Mouse (Mus musculus): ENCODE results near the gene Gm21958. TPM values are rescaled to one million over a fixed set of nuclear protein-coding genes. Genes with fewer than 3 reads are reported as not detected.

Gm21958 gene
- polyA plus RNA-seq (2015; fragmentation: Nextera tagmentation; extraction: Ambion mirVana) = 1.1 and 1.3 TPM in 2 replicates

GRCm38 (mm10) chr3:54714253-54714652 is at the start of gene Gm21958:
Gm21958 (minus strand) TSS chr3:54714353.
- no peaks in the 10 kb centered on the region for H3K9me3 ChIP-seq
- peaks cover 81% of the 10 kb centered on the region for H3K36me3 ChIP-seq
- no peaks in the 10 kb centered on the region for H3K4me1 ChIP-seq
- no peak within 1 kb of the TSS for H3K4me2 ChIP-seq (replicated peaks)
- no peak within 1 kb of the TSS for H3K27ac ChIP-seq
- no peaks in the 10 kb centered on the region for H3K27me3 ChIP-seq
- no peak for ATAC-seq (ENCODE audit: low FRiP score, low read depth)
- WGBS = 87% methylated on average over 6 of the region's 6 CpGs
- no peak within 1 kb of the TSS for H3K9ac ChIP-seq
- H3K4me3 ChIP-seq = no peak within 1 kb of the TSS

GRCm38 (mm10) chr3:54761258-54761657 is 47.1 kb upstream of the Gm21958 start:
- 90% methylated on average over 1 of the region's 1 CpGs for WGBS

GRCm38 (mm10) chr3:54760321-54761115 is 46.4 kb upstream of the Gm21958 start:
- peaks cover 33% of the 10 kb centered on the region for H3K4me1 ChIP-seq
- ATAC-seq (ENCODE audit: low FRiP score, low read depth) = no peak
- no peak overlapping the region for H3K4me2 ChIP-seq (replicated peaks)
- no peaks in the 10 kb centered on the region for H3K9me3 ChIP-seq
- H3K27me3 ChIP-seq = no peaks in the 10 kb centered on the region; the same call in 1 of the 2 replicates
- no peak overlapping the region for H3K9ac ChIP-seq
- 79% methylated on average over 15 of the region's 15 CpGs for WGBS
- no peak overlapping the region for H3K27ac ChIP-seq
- H3K4me3 ChIP-seq = no peak overlapping the region
- no peaks in the 10 kb centered on the region for H3K36me3 ChIP-seq

More at GRCm38 (mm10) chr3:54761258-54761657, 47.1 kb upstream of the Gm21958 start:
- ATAC-seq (ENCODE audit: low FRiP score, low read depth) = no peak
- Histone ChIP-seq H3K36me3 (no peaks in the 10 kb centered on the region), H3K9ac (no peak overlapping the region), H3K27me3 (no peaks in the 10 kb centered on the region; the same call in 1 of the 2 replicates), H3K4me1 (peaks cover 25% of the 10 kb centered on the region), H3K27ac (no peak overlapping the region), H3K9me3 (no peaks in the 10 kb centered on the region), H3K4me2 (replicated peaks) (no peak overlapping the region), H3K4me3 (no peak overlapping the region)

GRCm38 (mm10) chr3:54759211-54759610 is 45.1 kb upstream of the Gm21958 start:
- no peak overlapping the region for H3K4me3 ChIP-seq
- no peak overlapping the region for H3K4me2 ChIP-seq (replicated peaks)
- H3K36me3 ChIP-seq = no peaks in the 10 kb centered on the region
- H3K4me1 ChIP-seq = peaks cover 41% of the 10 kb centered on the region
- H3K27me3 ChIP-seq = peaks cover 2% of the 10 kb centered on the region; the same call in 1 of the 2 replicates
- no peak overlapping the region for H3K27ac ChIP-seq
- no peak overlapping the region for H3K9ac ChIP-seq
- no peak for ATAC-seq (ENCODE audit: low FRiP score, low read depth)
- no peaks in the 10 kb centered on the region for H3K9me3 ChIP-seq
- 82% methylated on average over 9 of the region's 9 CpGs for WGBS

GRCm38 (mm10) chr3:54757446-54757845 is 43.3 kb upstream of the Gm21958 start:
- Histone ChIP-seq H3K9me3 (no peaks in the 10 kb centered on the region), H3K27ac (no peak overlapping the region), H3K27me3 (peaks cover 3% of the 10 kb centered on the region; the same call in 1 of the 2 replicates), H3K9ac (no peak overlapping the region), H3K4me1 (peaks cover 37% of the 10 kb centered on the region), H3K4me2 (replicated peaks) (peak overlapping the region; percentile 99), H3K4me3 (no peak overlapping the region), H3K36me3 (no peaks in the 10 kb centered on the region)
- no peak for ATAC-seq (ENCODE audit: low FRiP score, low read depth)
- 83% methylated on average over 8 of the region's 8 CpGs for WGBS

GRCm38 (mm10) chr3:54756058-54756457 is 41.9 kb upstream of the Gm21958 start:
- Histone ChIP-seq H3K9me3 (no peaks in the 10 kb centered on the region), H3K36me3 (peaks cover 10% of the 10 kb centered on the region), H3K27ac (peak overlapping the region; percentile 84), H3K27me3 (peaks cover 3% of the 10 kb centered on the region; the same call in 1 of the 2 replicates), H3K4me3 (peak overlapping the region; percentile 62), H3K4me1 (peaks cover 37% of the 10 kb centered on the region), H3K4me2 (replicated peaks) (peak overlapping the region; percentile 99), H3K9ac (peak overlapping the region; percentile 81)
- 0% methylated on average over 11 of the region's 11 CpGs for WGBS
- ATAC-seq (ENCODE audit: low FRiP score, low read depth) = peak; percentile 21; the same call in 1 of the 2 replicates

GRCm38 (mm10) chr3:54755145-54756041 is 41.2 kb upstream of the Gm21958 start, which contains the start of gene Smad9:
Smad9 (plus strand) TSS chr3:54755582.
- H3K9ac ChIP-seq = peak within 1 kb of the TSS; percentile 81
- H3K27me3 ChIP-seq = peaks cover 3% of the 10 kb centered on the region; the same call in 1 of the 2 replicates
- peak; percentile 89 for ATAC-seq (ENCODE audit: low FRiP score, low read depth)
- peak within 1 kb of the TSS; percentile 99 for H3K4me2 ChIP-seq (replicated peaks)
- H3K27ac ChIP-seq = peak within 1 kb of the TSS; percentile 84
- under 1% methylated on average over 56 of the region's 66 CpGs for WGBS
- H3K36me3 ChIP-seq = peaks cover 17% of the 10 kb centered on the region
- H3K4me1 ChIP-seq = peaks cover 37% of the 10 kb centered on the region
- H3K4me3 ChIP-seq = peak within 1 kb of the TSS; percentile 62
- no peaks in the 10 kb centered on the region for H3K9me3 ChIP-seq

- Histone ChIP-seq H3K27ac (no peak overlapping the region), H3K9ac (no peak overlapping the region), H3K4me1 (peaks cover 34% of the 10 kb centered on the region), H3K9me3 (no peaks in the 10 kb centered on the region), H3K4me3 (no peak overlapping the region), H3K4me2 (replicated peaks) (no peak overlapping the region), H3K27me3 (peaks cover 3% of the 10 kb centered on the region; the same call in 1 of the 2 replicates), H3K36me3 (peaks cover 37% of the 10 kb centered on the region)
- no peak for ATAC-seq (ENCODE audit: low FRiP score, low read depth)
- WGBS = 77% methylated on average over 4 of the region's 4 CpGs
These were observed 39.3 kb upstream of the Gm21958 start for GRCm38 (mm10) chr3:54753411-54753810.

GRCm38 (mm10) chr3:54745799-54746198 is 31.6 kb upstream of the Gm21958 start:
- H3K36me3 ChIP-seq = peaks cover 99% of the 10 kb centered on the region
- no peaks in the 10 kb centered on the region for H3K9me3 ChIP-seq
- no peaks in the 10 kb centered on the region for H3K4me1 ChIP-seq
- H3K9ac ChIP-seq = no peak overlapping the region
- no peak overlapping the region for H3K27ac ChIP-seq
- H3K4me2 ChIP-seq (replicated peaks) = no peak overlapping the region
- ATAC-seq (ENCODE audit: low FRiP score, low read depth) = no peak
- H3K4me3 ChIP-seq = no peak overlapping the region
- no peaks in the 10 kb centered on the region for H3K27me3 ChIP-seq
- 54% methylated on average over 5 of the region's 5 CpGs for WGBS

- no peak for ATAC-seq (ENCODE audit: low FRiP score, low read depth)
- 96% methylated on average over 11 of the region's 11 CpGs for WGBS
These were observed 27.8 kb upstream of the Gm21958 start for GRCm38 (mm10) chr3:54741965-54742364.

GRCm38 (mm10) chr3:54737317-54737716 is 23.2 kb upstream of the Gm21958 start:
- WGBS = 94% methylated on average over 8 of the region's 8 CpGs
- ATAC-seq (ENCODE audit: low FRiP score, low read depth) = no peak

More at GRCm38 (mm10) chr3:54741965-54742364, 27.8 kb upstream of the Gm21958 start:
- Histone ChIP-seq H3K27me3 (no peaks in the 10 kb centered on the region), H3K9me3 (no peaks in the 10 kb centered on the region), H3K4me3 (no peak overlapping the region), H3K4me1 (no peaks in the 10 kb centered on the region), H3K36me3 (peaks cover 90% of the 10 kb centered on the region), H3K9ac (no peak overlapping the region), H3K27ac (no peak overlapping the region), H3K4me2 (replicated peaks) (no peak overlapping the region)

More at GRCm38 (mm10) chr3:54737317-54737716, 23.2 kb upstream of the Gm21958 start:
- Histone ChIP-seq H3K27me3 (no peaks in the 10 kb centered on the region), H3K27ac (no peak overlapping the region), H3K36me3 (peaks cover 55% of the 10 kb centered on the region), H3K9me3 (no peaks in the 10 kb centered on the region), H3K9ac (no peak overlapping the region), H3K4me3 (no peak overlapping the region), H3K4me1 (peaks cover 13% of the 10 kb centered on the region), H3K4me2 (replicated peaks) (no peak overlapping the region)
